Comparison of ENCODE assay signal across 21 mouse cellular contexts in genomic region chr1:79571912-79572311, GRCm38 (mm10).
A peak's percentile ranks its signal among the peaks of the same experiment; 100 is the strongest.
DNase-seq lines count a peak whose midpoint lies in the region.
"Had no signal": no experiment of that assay in that cellular context is flagged by ENCODE, and none has a peak within 500 bp of the region (broad histone marks: within the 10 kb centered on the region; RNA-seq: fewer than 3 reads in every experiment).

No protein-coding gene starts in this region.

- DNase-seq in retina, postnatal 1 day, result peak; percentile 29
- DNase-seq in retina, embryonic 14.5 days (ENCODE audit: low spot score), result no peak
- DNase-seq in ES-CJ7 (ENCODE audit: low read depth, low spot score) (peak; percentile 33), adipocyte (ENCODE audit: low spot score) (peak; percentile 5)
- DNase-seq in layer of hippocampus, postnatal 36 days, result no peak
- DNase-seq in left cerebral cortex, adult 9 months (ENCODE audit: low spot score in 2 of 2), result no peak
- no peak for DNase-seq in layer of hippocampus, adult 11-12 months (ENCODE audit: low spot score)
- DNase-seq: adrenal gland, postnatal 25 days; B cell, adult 2 months; cerebellum, adult 2 months; cerebellum, postnatal 36 days; embryo, embryonic 11 days; gastrocnemius, adult 2 months; heart, adult 2 months; heart, postnatal 10 days; kidney, adult 9 months; kidney, postnatal 10 days; layer of hippocampus, adult 9-11 months; lung, embryonic 14.5 days; lung, postnatal 14 days; right cerebral cortex, postnatal 14 days had no signal

Comparison
In these comparisons a context has a peak if more than half of its experiments do, and no peak if none do; other contexts are left out.
1. DNase-seq: peak in retina, postnatal 1 day (single experiment), ES-CJ7 (single experiment) and adipocyte (single experiment); none in retina, embryonic 14.5 days (single experiment), layer of hippocampus, postnatal 36 days (0 of 2), left cerebral cortex, adult 9 months (0 of 2) and layer of hippocampus, adult 11-12 months (single experiment).